Mouse (Mus musculus): ENCODE data around the gene Olfr1102. TPM values are rescaled to one million over a fixed set of nuclear protein-coding genes. Genes with fewer than 3 reads are reported as not detected.

Olfr1102 gene
- polyA plus RNA-seq (2014; fragmentation: Nextera tagmentation; extraction: Ambion mirVana), result not detected in 2 replicates

DNA sequence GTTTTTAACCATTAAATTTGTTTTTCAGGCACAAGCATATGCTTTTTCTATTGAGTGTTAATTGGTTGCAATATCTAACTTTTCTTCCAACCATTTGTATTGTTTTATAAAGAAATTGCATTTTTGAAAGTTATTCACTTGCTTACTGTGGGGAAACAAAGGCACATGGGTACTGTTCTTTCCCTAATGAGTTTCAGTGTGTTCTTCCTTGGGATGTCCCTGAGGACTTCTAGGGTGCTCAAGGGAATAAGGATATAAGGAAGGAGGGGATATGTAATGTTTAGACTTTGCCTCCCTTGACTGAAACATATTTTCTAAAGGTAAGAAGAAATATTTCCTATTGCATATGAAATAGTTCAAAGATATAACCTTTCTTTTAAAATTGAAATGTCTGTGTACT, at the start of gene Olfr1102:
Gene Olfr1102 (plus strand): TSS at position 301 of the 400 bp plus-strand sequence.
- no peak within 1 kb of the TSS for H3K4me3 ChIP-seq (replicated peaks; ENCODE audit: low read depth, low read length)
- no peak for DNase-seq
- H3K27ac ChIP-seq (replicated peaks; ENCODE audit: low read depth, low read length), result no peak within 1 kb of the TSS
- H3K4me1 ChIP-seq (ENCODE audit: control insufficient read depth, insufficient read depth, low read length), result no peaks in the 10 kb centered on the region
- no peak within 1 kb of the TSS for H3K4me2 ChIP-seq (ENCODE audit: low read length)
- no peak within 1 kb of the TSS for H3K9ac ChIP-seq (replicated peaks; ENCODE audit: low read length)
- no peaks in the 10 kb centered on the region for H3K9me3 ChIP-seq (ENCODE audit: control insufficient read depth, low read length)
- no peaks in the 10 kb centered on the region for H3K36me3 ChIP-seq (ENCODE audit: control insufficient read depth, insufficient read depth, low read length)
- no peaks in the 10 kb centered on the region for H3K27me3 ChIP-seq (ENCODE audit: control insufficient read depth, insufficient read depth, low read length)
- ATAC-seq (ENCODE audit: low FRiP score, low TSS enrichment), result no peak

DNA sequence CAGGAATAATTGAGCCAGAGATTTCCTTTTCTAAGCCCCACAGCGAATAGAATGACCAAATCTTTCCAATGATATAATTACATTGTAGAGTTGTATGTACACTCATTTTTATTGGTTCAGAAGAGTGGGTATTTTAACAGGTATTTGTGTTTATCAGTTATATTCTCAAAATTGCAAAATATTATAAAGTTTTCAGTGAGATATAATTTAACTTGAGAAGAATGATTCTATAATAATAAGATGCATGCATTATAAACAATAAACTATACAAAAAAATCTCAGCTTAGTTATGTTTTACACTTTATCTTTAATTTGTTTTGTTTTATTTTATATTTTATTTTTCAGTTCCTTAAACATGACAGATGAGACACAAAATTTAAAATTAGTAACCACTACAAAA, 37.6 kb upstream of the Olfr1102 start, which contains the start of gene Olfr1099:
Gene Olfr1099 (minus strand): TSS at position 101 of the 400 bp plus-strand sequence.
- 92% methylated on average over 1 of the region's 1 CpGs for WGBS
- Histone ChIP-seq H3K4me1 (ENCODE audit: control insufficient read depth, insufficient read depth, low read length) (no peaks in the 10 kb centered on the region), H3K4me3 (replicated peaks; ENCODE audit: low read depth, low read length) (no peak within 1 kb of the TSS), H3K4me2 (ENCODE audit: low read length) (no peak within 1 kb of the TSS), H3K27me3 (ENCODE audit: control insufficient read depth, insufficient read depth, low read length) (no peaks in the 10 kb centered on the region), H3K27ac (replicated peaks; ENCODE audit: low read depth, low read length) (no peak within 1 kb of the TSS), H3K36me3 (ENCODE audit: control insufficient read depth, insufficient read depth, low read length) (no peaks in the 10 kb centered on the region), H3K9me3 (ENCODE audit: control insufficient read depth, low read length) (no peaks in the 10 kb centered on the region), H3K9ac (replicated peaks; ENCODE audit: low read length) (no peak within 1 kb of the TSS)
- DNase-seq (no peak), ATAC-seq (ENCODE audit: low FRiP score, low TSS enrichment) (no peak)

DNA sequence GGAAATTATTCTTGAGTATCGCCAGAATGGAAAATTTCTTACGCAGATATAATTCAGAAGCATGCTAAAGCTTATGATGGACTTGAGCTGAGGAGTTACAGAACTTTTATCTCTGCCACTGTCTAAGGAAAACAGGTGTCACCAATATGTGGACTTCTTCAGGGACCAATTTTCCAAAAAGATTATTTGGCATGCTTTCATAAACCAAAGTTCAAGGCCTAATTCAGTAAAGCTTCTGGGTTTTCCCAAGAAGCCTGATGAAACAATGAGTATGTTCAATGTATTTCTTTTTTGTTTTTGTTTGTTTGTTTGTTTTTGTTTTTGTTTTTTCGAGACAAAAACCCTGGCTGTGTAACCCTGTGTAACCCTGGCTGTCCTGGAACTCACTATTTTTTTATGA, 18.3 kb upstream of the Olfr1102 start, which contains the start of gene Olfr1100:
Gene Olfr1100 (minus strand): TSS at position 101 of the 400 bp plus-strand sequence.
- Histone ChIP-seq H3K9ac (replicated peaks; ENCODE audit: low read length) (no peak within 1 kb of the TSS), H3K27ac (replicated peaks; ENCODE audit: low read depth, low read length) (no peak within 1 kb of the TSS), H3K36me3 (ENCODE audit: control insufficient read depth, insufficient read depth, low read length) (no peaks in the 10 kb centered on the region), H3K27me3 (ENCODE audit: control insufficient read depth, insufficient read depth, low read length) (no peaks in the 10 kb centered on the region), H3K4me1 (ENCODE audit: control insufficient read depth, insufficient read depth, low read length) (no peaks in the 10 kb centered on the region), H3K4me2 (ENCODE audit: low read length) (no peak within 1 kb of the TSS), H3K9me3 (ENCODE audit: control insufficient read depth, low read length) (no peaks in the 10 kb centered on the region), H3K4me3 (replicated peaks; ENCODE audit: low read depth, low read length) (no peak within 1 kb of the TSS)
- ATAC-seq (ENCODE audit: low FRiP score, low TSS enrichment) (no peak), DNase-seq (no peak)
- 88% methylated on average over 3 of the region's 3 CpGs for WGBS

DNA sequence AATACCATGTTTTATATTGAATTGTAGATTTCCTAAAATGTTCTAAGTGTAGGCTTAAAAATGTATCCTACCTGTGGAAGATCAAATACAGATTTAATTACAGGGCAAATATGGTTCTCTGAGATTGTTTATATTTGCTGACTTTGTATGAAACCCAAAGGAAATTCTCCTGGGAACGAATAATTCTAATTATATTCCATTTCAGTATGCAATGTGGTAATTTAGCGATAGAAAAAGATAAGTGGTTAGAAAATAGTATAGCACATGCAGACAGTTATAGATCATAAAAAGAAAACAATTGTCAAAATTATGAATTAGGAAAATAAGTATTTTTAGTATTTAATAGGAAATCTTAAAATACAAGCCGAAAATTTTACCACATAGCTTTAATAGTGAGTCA, 7.1 kb upstream of the Olfr1102 start, which contains the start of gene Olfr1101:
Gene Olfr1101 (minus strand): TSS at position 101 of the 400 bp plus-strand sequence.
- Histone ChIP-seq H3K9me3 (ENCODE audit: control insufficient read depth, low read length) (no peaks in the 10 kb centered on the region), H3K27me3 (ENCODE audit: control insufficient read depth, insufficient read depth, low read length) (no peaks in the 10 kb centered on the region), H3K9ac (replicated peaks; ENCODE audit: low read length) (no peak within 1 kb of the TSS), H3K4me2 (ENCODE audit: low read length) (no peak within 1 kb of the TSS), H3K4me3 (replicated peaks; ENCODE audit: low read depth, low read length) (no peak within 1 kb of the TSS), H3K4me1 (ENCODE audit: control insufficient read depth, insufficient read depth, low read length) (no peaks in the 10 kb centered on the region), H3K27ac (replicated peaks; ENCODE audit: low read depth, low read length) (no peak within 1 kb of the TSS), H3K36me3 (ENCODE audit: control insufficient read depth, insufficient read depth, low read length) (no peaks in the 10 kb centered on the region)
- whole genome bisulfite sequencing, result 85% methylated on average over 3 of the region's 3 CpGs
- ATAC-seq (ENCODE audit: low FRiP score, low TSS enrichment) (no peak), DNase-seq (no peak)

DNA sequence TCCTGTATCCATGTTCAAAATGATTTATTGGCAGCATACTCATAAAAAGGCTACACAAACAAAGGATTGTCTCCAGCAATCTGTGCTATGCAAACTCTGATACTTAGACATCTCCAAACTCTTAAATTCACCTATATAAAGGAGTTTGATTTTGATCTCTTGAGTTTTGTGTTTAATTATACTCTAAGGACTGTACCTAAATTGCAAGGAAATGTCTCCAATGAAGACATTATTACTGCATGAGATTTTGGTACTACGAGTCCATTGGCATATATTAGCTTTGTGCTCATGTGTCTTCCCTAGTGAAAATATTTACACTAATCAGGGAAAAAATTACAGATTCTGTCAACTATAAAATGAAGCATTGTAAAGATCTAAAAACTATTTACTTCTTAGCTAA, 28.8 kb downstream of the Olfr1102 start, which contains the start of gene Olfr1104:
Gene Olfr1104 (minus strand): TSS at position 101 of the 400 bp plus-strand sequence.
- ATAC-seq (ENCODE audit: low FRiP score, low TSS enrichment) (no peak), DNase-seq (no peak)
- H3K27me3 ChIP-seq (ENCODE audit: control insufficient read depth, insufficient read depth, low read length), result no peaks in the 10 kb centered on the region
- no peaks in the 10 kb centered on the region for H3K9me3 ChIP-seq (ENCODE audit: control insufficient read depth, low read length)
- no peak within 1 kb of the TSS for H3K4me3 ChIP-seq (replicated peaks; ENCODE audit: low read depth, low read length)
- H3K9ac ChIP-seq (replicated peaks; ENCODE audit: low read length), result no peak within 1 kb of the TSS
- H3K36me3 ChIP-seq (ENCODE audit: control insufficient read depth, insufficient read depth, low read length), result no peaks in the 10 kb centered on the region
- H3K27ac ChIP-seq (replicated peaks; ENCODE audit: low read depth, low read length), result no peak within 1 kb of the TSS
- 88% methylated on average over 1 of the region's 1 CpGs for WGBS
- H3K4me1 ChIP-seq (ENCODE audit: control insufficient read depth, insufficient read depth, low read length), result no peaks in the 10 kb centered on the region
- no peak within 1 kb of the TSS for H3K4me2 ChIP-seq (ENCODE audit: low read length)

DNA sequence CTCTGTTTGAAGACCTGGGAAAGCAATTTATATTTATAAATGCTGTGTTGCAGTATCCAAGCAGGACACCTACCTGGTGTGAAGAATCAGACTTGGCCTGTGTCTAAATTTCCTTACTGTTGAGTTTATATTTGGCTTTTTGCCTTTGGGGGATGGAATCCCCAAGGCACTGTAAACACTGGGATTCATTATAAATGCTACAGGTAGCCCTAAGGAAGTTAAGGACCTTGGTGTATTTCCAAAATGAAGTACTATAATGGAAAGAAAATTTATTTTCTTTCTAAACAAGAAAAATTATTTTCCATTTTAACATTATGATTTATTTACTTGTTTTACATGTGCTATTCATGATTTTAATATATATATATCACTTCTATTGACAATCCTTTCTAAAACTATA, 38.2 kb downstream of the Olfr1102 start, which contains the start of gene Olfr1105:
Gene Olfr1105 (minus strand): TSS at position 101 of the 400 bp plus-strand sequence.
- ATAC-seq (ENCODE audit: low FRiP score, low TSS enrichment), result no peak
- Histone ChIP-seq H3K9me3 (ENCODE audit: control insufficient read depth, low read length) (no peaks in the 10 kb centered on the region), H3K4me1 (ENCODE audit: control insufficient read depth, insufficient read depth, low read length) (no peaks in the 10 kb centered on the region), H3K4me3 (replicated peaks; ENCODE audit: low read depth, low read length) (no peak within 1 kb of the TSS), H3K27me3 (ENCODE audit: control insufficient read depth, insufficient read depth, low read length) (no peaks in the 10 kb centered on the region), H3K36me3 (ENCODE audit: control insufficient read depth, insufficient read depth, low read length) (no peaks in the 10 kb centered on the region), H3K4me2 (ENCODE audit: low read length) (no peak within 1 kb of the TSS), H3K9ac (replicated peaks; ENCODE audit: low read length) (no peak within 1 kb of the TSS), H3K27ac (replicated peaks; ENCODE audit: low read depth, low read length) (no peak within 1 kb of the TSS)
- no peak for DNase-seq

DNA sequence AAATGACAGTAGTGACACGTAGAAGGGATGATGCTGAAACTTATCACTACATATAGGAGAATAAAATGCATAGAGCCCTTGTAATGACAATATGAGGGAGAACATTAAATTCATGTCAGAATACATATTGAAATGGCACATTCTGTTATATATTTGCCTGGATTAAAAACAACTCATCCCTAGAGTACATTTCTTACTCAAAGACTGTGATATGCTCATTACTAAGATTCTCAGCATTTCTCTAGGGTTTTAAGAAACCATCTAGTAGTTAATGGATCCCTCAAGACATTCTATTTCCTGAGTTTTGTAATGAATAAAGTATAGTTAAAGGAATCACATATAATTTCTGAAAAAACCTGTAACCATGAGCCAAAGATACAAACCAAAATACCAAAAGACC, 54.0 kb downstream of the Olfr1102 start, which contains the start of gene Olfr1106:
Gene Olfr1106 (minus strand): TSS at position 101 of the 400 bp plus-strand sequence.
- Histone ChIP-seq H3K4me2 (ENCODE audit: low read length) (no peak within 1 kb of the TSS), H3K27ac (replicated peaks; ENCODE audit: low read depth, low read length) (no peak within 1 kb of the TSS), H3K4me3 (replicated peaks; ENCODE audit: low read depth, low read length) (no peak within 1 kb of the TSS), H3K4me1 (ENCODE audit: control insufficient read depth, insufficient read depth, low read length) (no peaks in the 10 kb centered on the region), H3K36me3 (ENCODE audit: control insufficient read depth, insufficient read depth, low read length) (no peaks in the 10 kb centered on the region), H3K9me3 (ENCODE audit: control insufficient read depth, low read length) (no peaks in the 10 kb centered on the region), H3K9ac (replicated peaks; ENCODE audit: low read length) (no peak within 1 kb of the TSS), H3K27me3 (ENCODE audit: control insufficient read depth, insufficient read depth, low read length) (no peaks in the 10 kb centered on the region)
- ATAC-seq (ENCODE audit: low FRiP score, low TSS enrichment), result no peak
- 68% methylated on average over 1 of the region's 1 CpGs for WGBS
- no peak for DNase-seq

Other genes starting within 250 kb of the Olfr1102 start
- not detected in 2 replicates for gene Olfr1090, start 239.4 kb upstream of the Olfr1102 start, polyA plus RNA-seq (2014; fragmentation: Nextera tagmentation; extraction: Ambion mirVana)
- gene Olfr1093, start 215.9 kb upstream of the Olfr1102 start, polyA plus RNA-seq (2014; fragmentation: Nextera tagmentation; extraction: Ambion mirVana), result not detected in 2 replicates
- not detected in 2 replicates for gene Olfr141, start 188.4 kb upstream of the Olfr1102 start, polyA plus RNA-seq (2014; fragmentation: Nextera tagmentation; extraction: Ambion mirVana)
- not detected in 2 replicates for gene Olfr1094, start 173.7 kb upstream of the Olfr1102 start, polyA plus RNA-seq (2014; fragmentation: Nextera tagmentation; extraction: Ambion mirVana)
- not detected in 2 replicates for gene Olfr1095, start 146.7 kb upstream of the Olfr1102 start, polyA plus RNA-seq (2014; fragmentation: Nextera tagmentation; extraction: Ambion mirVana)
- not detected in 2 replicates for gene Gm13723, start 123.6 kb upstream of the Olfr1102 start, polyA plus RNA-seq (2014; fragmentation: Nextera tagmentation; extraction: Ambion mirVana)
- gene Olfr1097, start 106.2 kb upstream of the Olfr1102 start, polyA plus RNA-seq (2014; fragmentation: Nextera tagmentation; extraction: Ambion mirVana), result not detected in 2 replicates
- not detected in 2 replicates for gene Olfr1098, start 73.9 kb upstream of the Olfr1102 start, polyA plus RNA-seq (2014; fragmentation: Nextera tagmentation; extraction: Ambion mirVana)
- gene Olfr1099, start 37.7 kb upstream of the Olfr1102 start, polyA plus RNA-seq (2014; fragmentation: Nextera tagmentation; extraction: Ambion mirVana), result not detected in 2 replicates
- gene Olfr1100, start 18.4 kb upstream of the Olfr1102 start, polyA plus RNA-seq (2014; fragmentation: Nextera tagmentation; extraction: Ambion mirVana), result not detected in 2 replicates
- not detected in 2 replicates for gene Olfr1101, start 7.2 kb upstream of the Olfr1102 start, polyA plus RNA-seq (2014; fragmentation: Nextera tagmentation; extraction: Ambion mirVana)
- not detected in 2 replicates for gene Olfr1104, start 28.7 kb downstream of the Olfr1102 start, polyA plus RNA-seq (2014; fragmentation: Nextera tagmentation; extraction: Ambion mirVana)
- gene Olfr1105, start 38.1 kb downstream of the Olfr1102 start, polyA plus RNA-seq (2014; fragmentation: Nextera tagmentation; extraction: Ambion mirVana), result not detected in 2 replicates
- not detected in 2 replicates for gene Olfr1106, start 53.9 kb downstream of the Olfr1102 start, polyA plus RNA-seq (2014; fragmentation: Nextera tagmentation; extraction: Ambion mirVana)
- not detected in 2 replicates for gene Olfr1107, start 77.4 kb downstream of the Olfr1102 start, polyA plus RNA-seq (2014; fragmentation: Nextera tagmentation; extraction: Ambion mirVana)
- gene Olfr1109, start 97.6 kb downstream of the Olfr1102 start, polyA plus RNA-seq (2014; fragmentation: Nextera tagmentation; extraction: Ambion mirVana), result not detected in 2 replicates
- gene Olfr259, start 116.2 kb downstream of the Olfr1102 start, polyA plus RNA-seq (2014; fragmentation: Nextera tagmentation; extraction: Ambion mirVana), result not detected in 2 replicates
- not detected in 2 replicates for gene Olfr1110, start 141.9 kb downstream of the Olfr1102 start, polyA plus RNA-seq (2014; fragmentation: Nextera tagmentation; extraction: Ambion mirVana)
- not detected in 2 replicates for gene Olfr1111, start 154.2 kb downstream of the Olfr1102 start, polyA plus RNA-seq (2014; fragmentation: Nextera tagmentation; extraction: Ambion mirVana)
- gene Olfr1112, start 189.4 kb downstream of the Olfr1102 start, polyA plus RNA-seq (2014; fragmentation: Nextera tagmentation; extraction: Ambion mirVana), result not detected in 2 replicates
- gene Olfr1113, start 210.6 kb downstream of the Olfr1102 start, polyA plus RNA-seq (2014; fragmentation: Nextera tagmentation; extraction: Ambion mirVana), result not detected in 2 replicates
- not detected in 2 replicates for gene Olfr1115, start 249.6 kb downstream of the Olfr1102 start, polyA plus RNA-seq (2014; fragmentation: Nextera tagmentation; extraction: Ambion mirVana)